Mouse (Mus musculus) stomach, embryonic 16.5 days (tissue): ENCODE data around the gene Fam129a. TPM values are rescaled to one million over a fixed set of nuclear protein-coding genes. Genes with fewer than 3 reads are reported as not detected.
"Not testable (repeated sequence)": the region's sequence is repeated elsewhere in the genome, so short reads cannot be mapped to it uniquely, and the experiment has no call there.

Experiments used
- ATAC-seq: fragments of 200-750 bp; cut with Nextera tagmentation; 2 replicates; pipeline ENCODE4 v1.8.0; 2017; ENCODE audit warnings: moderate number of reproducible peaks, moderate TSS enrichment; ENCODE audit not compliant: insufficient read depth, low FRiP score
- H3K27ac ChIP-seq: fragments of 300-500 bp; sonication (generic); 2 replicates; pipeline ENCODE4 v1.5.1; 2014; ENCODE audit warnings: low read length
- H3K27me3 ChIP-seq: fragments of 300-500 bp; sonication (generic); 2 replicates; pipeline ENCODE4 v1.6.1; 2014; ENCODE audit warnings: low read length, control low read depth, mixed read lengths; ENCODE audit not compliant: control insufficient read depth, insufficient read depth
- H3K36me3 ChIP-seq: fragments of 300-500 bp; sonication (generic); 2 replicates; pipeline ENCODE4 v1.6.1; 2014; ENCODE audit warnings: low read length; ENCODE audit not compliant: control insufficient read depth, insufficient read depth
- H3K4me1 ChIP-seq: fragments of 300-500 bp; sonication (generic); 2 replicates; pipeline ENCODE4 v1.6.1; 2014; ENCODE audit warnings: low read length, control low read depth, mixed read lengths; ENCODE audit not compliant: control insufficient read depth, insufficient read depth
- H3K4me2 ChIP-seq: fragments of 300-500 bp; sonication (generic); 2 replicates; pipeline ENCODE4 v1.6.1; 2014; ENCODE audit warnings: low read depth, low read length, mixed read lengths
- H3K4me3 ChIP-seq: fragments of 300-500 bp; sonication (generic); replicated peaks from 2 replicates; pipeline ENCODE4 v1.5.1; 2014; ENCODE audit warnings: mild to moderate bottlenecking, low read length
- H3K9ac ChIP-seq: fragments of 300-500 bp; sonication (generic); 2 replicates; pipeline ENCODE4 v1.6.1; 2014; ENCODE audit warnings: low read length
- H3K9me3 ChIP-seq: fragments of 300-500 bp; sonication (generic); replicated peaks from 2 replicates; pipeline ENCODE4 v1.6.1; 2016; ENCODE audit warnings: low read length, control low read depth; ENCODE audit not compliant: control insufficient read depth
- WGBS: fragments of 180-500 bp; shearing (Covaris S2); extraction: QIAGEN DNeasy Blood & Tissue Kit; methylation state at CpG from one replicate; pipeline ENCODE4 v1.1.7; 2014; 5-methylcytosine and 5-hydroxymethylcytosine counted together
- polyA plus RNA-seq: library from polyadenylated mRNA; unstranded; fragments of >200 nt; fragmentation: Nextera tagmentation; extraction: Ambion mirVana; gene quantifications from 2 replicates; pipeline ENCODE4 v1.2.1, GENCODE M21; 2015

Gene Fam129a
- polyA plus RNA-seq, 1 experiment from 2014 or later, result 22.7 TPM

DNA sequence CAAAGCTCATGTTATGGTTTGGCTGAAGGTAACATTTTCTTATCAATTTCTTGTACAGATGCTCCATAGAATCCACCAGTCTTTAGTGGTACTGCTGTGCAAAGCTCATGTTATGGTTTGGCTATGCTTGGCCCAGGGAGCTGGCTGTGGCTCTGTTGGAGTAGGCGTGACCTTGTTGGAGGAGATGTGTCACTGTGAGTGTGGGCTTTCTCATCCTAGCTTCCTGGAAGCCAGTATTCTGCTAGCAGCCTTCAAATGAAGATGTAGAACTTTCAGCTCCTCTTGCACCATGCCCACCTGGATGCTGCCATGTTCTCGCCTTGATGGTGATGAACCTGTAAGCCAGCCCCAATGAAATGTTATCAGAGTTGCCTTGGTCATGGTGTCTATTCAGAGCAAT, 178.9 kb downstream of the Fam129a start:
- ATAC-seq, H3K27ac ChIP-seq, H3K4me2 ChIP-seq, H3K9me3 ChIP-seq, H3K4me3 ChIP-seq, H3K4me1 ChIP-seq, H3K36me3 ChIP-seq, H3K27me3 ChIP-seq, H3K9ac ChIP-seq: not testable (repeated sequence)
- 94% methylated on average over 2 of the region's 2 CpGs for WGBS

DNA sequence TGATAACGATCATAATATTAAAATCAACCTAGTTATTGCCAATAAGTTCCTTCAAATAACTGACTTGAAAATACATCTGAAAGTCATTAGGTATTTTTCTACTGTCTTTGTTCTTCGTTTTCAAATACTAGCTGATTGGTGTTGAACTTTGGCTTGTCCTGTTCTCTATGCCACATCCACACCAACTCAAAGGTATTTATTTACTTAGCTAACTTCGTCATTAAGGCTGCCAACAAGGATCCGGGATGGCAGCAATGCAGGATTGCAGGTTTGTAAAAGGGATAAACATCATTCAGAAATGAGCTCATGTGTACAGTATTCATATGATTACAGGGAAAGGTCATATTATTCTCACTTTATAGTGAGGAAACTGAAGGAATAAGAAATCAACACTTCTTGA, 182.0 kb downstream of the Fam129a start:
- peaks cover 13% of the 10 kb centered on the region for H3K4me1 ChIP-seq
- ATAC-seq, result no peak
- no peak overlapping the region for H3K9ac ChIP-seq
- H3K36me3 ChIP-seq, result no peaks in the 10 kb centered on the region
- H3K27ac ChIP-seq, result no peak overlapping the region
- H3K9me3 ChIP-seq, result no peaks in the 10 kb centered on the region
- no peaks in the 10 kb centered on the region for H3K27me3 ChIP-seq
- no peak overlapping the region for H3K4me3 ChIP-seq
- H3K4me2 ChIP-seq, result no peak overlapping the region
- 56% methylated on average over 4 of the region's 4 CpGs for WGBS

DNA sequence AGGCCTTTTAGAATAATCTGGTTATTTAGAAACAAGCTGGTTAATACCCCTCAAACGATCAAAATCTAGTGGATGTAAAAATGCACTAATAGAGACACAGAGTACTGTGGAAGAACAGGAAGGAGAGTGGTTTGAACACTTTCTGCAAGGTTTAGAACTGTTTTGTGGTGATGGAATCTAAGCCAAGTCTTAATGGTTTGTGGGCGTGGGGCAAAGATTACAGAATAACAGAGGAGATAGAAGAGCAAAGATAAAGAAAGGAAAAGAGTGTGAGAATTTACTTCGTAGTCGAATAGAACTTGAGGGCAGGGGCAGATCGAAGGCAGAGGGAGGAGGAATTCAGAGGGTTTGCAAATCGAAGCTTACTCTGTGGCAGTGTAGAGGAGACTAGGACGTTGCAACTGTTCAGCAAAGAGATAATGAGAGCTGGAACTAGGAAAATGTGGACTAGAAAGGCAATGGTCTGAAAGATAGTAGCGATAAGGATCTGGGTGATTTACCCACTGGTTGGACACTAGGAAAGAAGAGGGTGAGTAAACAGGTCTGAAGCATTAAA, 182.5 kb downstream of the Fam129a start:
- H3K4me2 ChIP-seq, result peak overlapping the region; percentile 61; the same call in 1 of the 2 replicates
- WGBS, result 71% methylated on average over 8 of the region's 8 CpGs

DNA sequence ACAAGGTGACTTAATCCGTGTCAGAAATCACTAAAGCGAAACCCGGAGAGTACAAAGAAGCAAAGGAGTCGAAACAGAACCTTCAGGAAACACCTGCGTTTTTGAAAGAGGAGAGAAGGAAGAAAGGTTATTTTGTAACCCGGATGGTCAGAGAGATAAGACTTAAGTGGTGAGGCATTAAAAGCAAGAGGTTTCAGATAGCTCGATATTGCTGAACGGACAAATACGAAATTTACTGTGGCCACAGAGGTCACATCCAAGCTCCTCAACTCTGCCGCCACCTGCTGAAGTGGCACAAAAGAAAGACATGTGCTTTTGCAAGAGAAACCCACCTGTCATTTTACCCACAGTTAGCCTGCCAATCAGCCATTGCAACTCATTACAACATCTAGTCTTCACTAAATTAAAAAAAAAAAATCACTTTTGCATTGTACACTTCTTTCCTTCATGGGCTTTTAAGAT, 183.1 kb downstream of the Fam129a start:
- no peak for ATAC-seq
- Histone ChIP-seq H3K36me3 (no peaks in the 10 kb centered on the region), H3K4me2 (peak overlapping the region; percentile 61), H3K27me3 (no peaks in the 10 kb centered on the region), H3K9ac (peak overlapping the region; percentile 78; the same call in 1 of the 2 replicates), H3K4me1 (peaks cover 13% of the 10 kb centered on the region), H3K9me3 (no peaks in the 10 kb centered on the region), H3K27ac (no peak overlapping the region), H3K4me3 (peak overlapping the region; percentile 97)
- 57% methylated on average over 10 of the region's 10 CpGs for WGBS

More for the DNA sequence above, 182.5 kb downstream of the Fam129a start:
- Histone ChIP-seq H3K27me3 (no peaks in the 10 kb centered on the region), H3K4me1 (peaks cover 13% of the 10 kb centered on the region), H3K4me3 (no peak overlapping the region), H3K27ac (no peak overlapping the region), H3K36me3 (no peaks in the 10 kb centered on the region), H3K9ac (no peak overlapping the region), H3K9me3 (no peaks in the 10 kb centered on the region)
- no peak for ATAC-seq

DNA sequence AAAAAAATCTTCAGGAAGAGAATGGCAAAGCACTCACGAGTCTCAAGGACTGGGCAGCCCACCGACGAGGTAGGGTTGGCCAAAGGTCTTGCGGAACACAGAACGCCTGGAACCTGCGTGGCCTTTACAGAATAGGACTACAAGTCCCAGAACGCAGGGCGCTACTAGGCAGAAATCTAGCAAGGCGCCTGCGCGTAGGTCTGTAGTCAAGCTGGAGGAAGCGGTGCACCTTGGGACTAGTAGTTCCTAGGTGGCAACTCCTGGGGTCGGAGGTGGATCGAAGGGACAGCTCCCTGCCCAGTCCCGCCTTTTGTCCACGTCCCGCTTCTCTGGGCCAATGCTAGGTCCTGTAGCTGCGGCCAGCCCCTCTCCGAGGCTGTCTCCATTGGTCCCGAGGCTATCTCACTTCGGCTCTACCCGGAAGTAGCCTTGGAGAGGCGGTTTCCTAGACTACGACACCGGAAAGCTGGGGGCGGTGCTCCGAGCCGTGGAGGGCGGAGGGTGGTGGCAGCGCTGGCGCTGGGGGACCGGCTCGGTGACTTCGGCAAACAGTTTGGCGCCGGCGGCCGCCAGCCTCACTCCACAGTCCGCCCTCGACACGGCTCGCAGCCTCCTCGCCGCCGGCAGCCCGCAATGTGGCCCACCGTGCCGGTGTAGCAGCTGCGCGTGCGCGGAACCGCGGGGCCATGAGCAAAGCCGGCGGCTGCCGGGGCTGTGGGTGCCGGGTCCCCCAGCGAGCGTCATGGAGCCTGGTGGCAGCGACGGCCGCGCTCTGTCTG, 184.1 kb downstream of the Fam129a start, which contains the start of gene Edem3:
Edem3 (plus strand) TSS at position 491 of the 779 bp plus-strand sequence.
- Histone ChIP-seq H3K4me1 (peaks cover 13% of the 10 kb centered on the region), H3K4me3 (peak within 1 kb of the TSS; percentile 97), H3K4me2 (peak within 1 kb of the TSS; percentile 98), H3K9me3 (no peaks in the 10 kb centered on the region), H3K27me3 (no peaks in the 10 kb centered on the region), H3K36me3 (0 out of 2 replicates have a peak, but pooled peaks cover 2% of the 10 kb centered on the region), H3K27ac (peak within 1 kb of the TSS; percentile 81), H3K9ac (peak within 1 kb of the TSS; percentile 94)
- under 1% methylated on average over 64 of the region's 64 CpGs for WGBS
- ATAC-seq, result peak; percentile 99

DNA sequence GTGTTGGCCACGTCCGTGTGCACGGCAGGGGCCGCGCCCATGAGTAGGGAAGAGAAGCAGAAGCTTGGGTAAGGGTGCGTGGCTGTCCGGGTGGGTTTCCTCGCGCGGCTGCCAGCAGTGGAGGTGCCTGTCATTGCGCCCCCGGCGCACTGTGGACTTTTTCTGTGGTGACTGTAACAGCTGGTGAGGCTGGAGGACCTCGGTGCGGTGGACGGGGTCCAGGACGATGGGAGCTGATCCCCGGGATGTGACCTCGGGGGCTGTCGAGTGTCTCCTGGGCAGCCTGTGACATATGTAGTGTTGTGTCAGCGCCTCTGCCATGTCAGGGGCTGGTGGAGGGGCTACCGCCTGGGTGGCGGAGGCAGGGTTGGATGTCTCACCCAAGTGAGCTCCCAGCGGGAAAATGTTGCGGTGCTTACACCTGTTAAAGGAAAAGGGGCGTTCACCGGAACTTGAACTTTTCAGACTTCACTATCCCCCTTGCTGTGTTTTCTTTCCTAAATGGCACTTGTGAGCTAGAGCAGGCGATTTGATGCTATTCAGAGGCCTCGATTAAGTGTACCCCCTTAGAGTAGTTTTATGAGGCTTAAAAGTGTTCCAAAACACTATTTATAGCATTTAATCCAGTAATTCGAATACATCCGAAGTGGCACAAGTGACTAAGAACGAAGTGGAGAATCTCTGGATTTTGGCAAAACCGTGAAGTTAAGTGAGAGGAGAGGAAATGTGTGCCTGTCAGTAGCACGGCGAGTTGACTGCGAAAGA, 184.9 kb downstream of the Fam129a start:
- peak; percentile 2; the same call in 1 of the 2 replicates for ATAC-seq
- Histone ChIP-seq H3K9me3 (no peaks in the 10 kb centered on the region), H3K4me2 (peak overlapping the region; percentile 98), H3K27me3 (no peaks in the 10 kb centered on the region), H3K4me1 (peaks cover 13% of the 10 kb centered on the region), H3K36me3 (0 out of 2 replicates have a peak, but pooled peaks cover 2% of the 10 kb centered on the region), H3K4me3 (peak overlapping the region; percentile 97), H3K9ac (peak overlapping the region; percentile 94), H3K27ac (peak overlapping the region; percentile 81)
- WGBS, result 4% methylated on average over 36 of the region's 36 CpGs

DNA sequence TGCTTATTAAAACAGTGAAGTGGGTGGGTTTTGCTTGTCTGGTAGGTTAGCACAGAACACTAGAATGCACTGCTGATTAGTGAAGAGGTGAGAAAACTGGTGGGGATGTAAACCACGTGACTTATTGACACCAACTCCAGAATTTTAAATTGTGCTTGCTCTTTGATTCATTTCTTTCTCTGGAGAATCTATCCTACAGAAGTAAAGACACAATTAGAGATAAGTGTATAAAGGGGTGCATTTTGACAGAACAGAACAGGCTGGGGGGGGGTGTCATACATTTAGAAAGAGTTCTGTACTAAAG, 185.4 kb downstream of the Fam129a start:
- Histone ChIP-seq H3K4me3 (peak overlapping the region; percentile 97), H3K4me1 (peaks cover 13% of the 10 kb centered on the region), H3K27me3 (no peaks in the 10 kb centered on the region), H3K9me3 (no peaks in the 10 kb centered on the region), H3K9ac (peak overlapping the region; percentile 94), H3K27ac (no peak overlapping the region), H3K4me2 (peak overlapping the region; percentile 98), H3K36me3 (0 out of 2 replicates have a peak, but pooled peaks cover 2% of the 10 kb centered on the region)
- 27% methylated on average over 1 of the region's 1 CpGs for WGBS
- ATAC-seq, result no peak

DNA sequence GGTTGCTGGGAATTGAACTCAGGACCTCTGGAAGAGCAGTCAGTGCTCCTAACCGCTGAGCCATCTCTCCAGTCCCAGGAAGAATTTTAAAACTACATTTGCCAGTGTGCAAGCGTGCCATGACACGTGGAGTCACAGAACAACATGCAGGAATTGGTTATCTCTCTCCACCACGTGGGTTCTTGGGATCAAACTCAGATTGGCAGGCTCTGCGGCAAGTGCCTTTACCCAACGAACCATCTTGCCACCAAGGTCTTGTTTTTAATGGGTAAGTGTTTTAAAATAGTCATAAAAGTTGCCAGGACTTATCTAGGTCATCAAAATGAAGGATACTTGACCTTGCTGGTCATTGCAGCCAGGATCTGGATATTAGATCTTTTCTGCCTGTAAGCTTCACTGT, 187.3 kb downstream of the Fam129a start:
- no peaks in the 10 kb centered on the region for H3K9me3 ChIP-seq
- H3K4me2 ChIP-seq, result no peak overlapping the region
- 0 out of 2 replicates have a peak, but pooled peaks cover 5% of the 10 kb centered on the region for H3K36me3 ChIP-seq
- H3K27ac ChIP-seq, result no peak overlapping the region
- H3K4me1 ChIP-seq, result peaks cover 11% of the 10 kb centered on the region
- H3K4me3 ChIP-seq, result no peak overlapping the region
- ATAC-seq, result no peak
- 84% methylated on average over 6 of the region's 6 CpGs for WGBS
- H3K9ac ChIP-seq, result no peak overlapping the region
- H3K27me3 ChIP-seq, result no peaks in the 10 kb centered on the region

DNA sequence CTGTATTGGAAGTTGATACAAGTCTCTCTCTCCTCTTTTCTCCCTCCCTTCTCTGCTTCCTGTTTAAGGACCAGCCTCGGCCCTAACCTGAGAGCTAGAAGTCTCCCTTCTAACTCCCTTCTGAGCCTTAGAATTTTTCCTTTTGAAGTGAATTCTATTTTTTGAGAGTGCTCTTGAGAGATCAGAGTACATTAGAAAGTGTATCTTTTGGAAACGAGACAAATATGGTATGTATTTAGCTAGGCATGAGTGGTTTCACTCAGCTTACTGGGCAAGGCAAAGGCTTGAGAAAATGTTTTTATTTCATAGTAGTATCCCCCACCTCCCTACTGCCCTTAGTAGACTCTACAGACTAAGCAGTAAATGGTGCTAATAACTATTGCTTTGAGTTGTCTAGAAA, 188.0 kb downstream of the Fam129a start:
- Histone ChIP-seq H3K27me3 (no peaks in the 10 kb centered on the region), H3K27ac (no peak overlapping the region), H3K36me3 (0 out of 2 replicates have a peak, but pooled peaks cover 5% of the 10 kb centered on the region), H3K4me3 (no peak overlapping the region), H3K4me1 (peaks cover 9% of the 10 kb centered on the region), H3K4me2 (no peak overlapping the region), H3K9me3 (no peaks in the 10 kb centered on the region), H3K9ac (no peak overlapping the region)
- no peak for ATAC-seq
- WGBS, result 67% methylated on average over 2 of the region's 2 CpGs
